Mouse (Mus musculus): Measurements from ENCODE around the gene P4hb. TPM values are rescaled to one million over a fixed set of nuclear protein-coding genes. Genes with fewer than 3 reads are reported as not detected.
"Not testable (repeated sequence)": the region's sequence is repeated elsewhere in the genome, so short reads cannot be mapped to it uniquely, and the experiment has no call there.

P4hb gene
- polyA plus RNA-seq, 1 experiment from 2014 or later: 519 TPM

GRCm38 (mm10) chr11:120575940-120576339 is 2.9 kb upstream of the P4hb start:
- no peak overlapping the region for H3K4me3 ChIP-seq
- peaks cover 51% of the 10 kb centered on the region for H3K4me1 ChIP-seq (replicated peaks)
- peaks cover 42% of the 10 kb centered on the region for H3K36me3 ChIP-seq

GRCm38 (mm10) chr11:120575046-120575445 is 2.0 kb upstream of the P4hb start:
- Histone ChIP-seq H3K27me3 (ENCODE audit: insufficient read depth, poor library complexity, severe bottlenecking) (no peaks in the 10 kb centered on the region), H3K36me3 (peaks cover 48% of the 10 kb centered on the region), H3K4me1 (replicated peaks) (peaks cover 50% of the 10 kb centered on the region), H3K9me3 (no peaks in the 10 kb centered on the region), H3K4me3 (0 out of 2 replicates have a peak overlapping the region, but pooled peaks have one; percentile 100), H3K27ac (no peak overlapping the region)
- DNase-seq (ENCODE audit: low spot score): no peak
- 84% methylated on average over 2 of the region's 2 CpGs for WGBS

More at GRCm38 (mm10) chr11:120575940-120576339, 2.9 kb upstream of the P4hb start:
- Histone ChIP-seq H3K27me3 (ENCODE audit: insufficient read depth, poor library complexity, severe bottlenecking) (no peaks in the 10 kb centered on the region), H3K27ac (no peak overlapping the region), H3K9me3 (no peaks in the 10 kb centered on the region)
- no peak for DNase-seq (ENCODE audit: low spot score)

GRCm38 (mm10) chr11:120574278-120574600 is 1.2 kb upstream of the P4hb start:
- peak overlapping the region; percentile 97 for H3K27ac ChIP-seq

GRCm38 (mm10) chr11:120573585-120574277 is 678 bp upstream of the P4hb start:
- peaks cover 48% of the 10 kb centered on the region for H3K36me3 ChIP-seq
- H3K4me1 ChIP-seq (replicated peaks): peaks cover 37% of the 10 kb centered on the region
- no peak for DNase-seq (ENCODE audit: low spot score)
- H3K4me3 ChIP-seq: peak overlapping the region; percentile 100
- H3K27me3 ChIP-seq (ENCODE audit: insufficient read depth, poor library complexity, severe bottlenecking): no peaks in the 10 kb centered on the region
- peak overlapping the region; percentile 97 for H3K27ac ChIP-seq
- no peaks in the 10 kb centered on the region for H3K9me3 ChIP-seq
- WGBS: under 1% methylated on average over 23 of the region's 23 CpGs

More at GRCm38 (mm10) chr11:120574278-120574600, 1.2 kb upstream of the P4hb start:
- no peak for DNase-seq (ENCODE audit: low spot score)
- Histone ChIP-seq H3K4me1 (replicated peaks) (peaks cover 42% of the 10 kb centered on the region), H3K27me3 (ENCODE audit: insufficient read depth, poor library complexity, severe bottlenecking) (no peaks in the 10 kb centered on the region), H3K4me3 (peak overlapping the region; percentile 100), H3K9me3 (no peaks in the 10 kb centered on the region), H3K36me3 (peaks cover 48% of the 10 kb centered on the region)
- WGBS: 50% methylated on average over 5 of the region's 5 CpGs

GRCm38 (mm10) chr11:120572417-120572751 is 669 bp downstream of the P4hb start:
- H3K36me3 ChIP-seq: peaks cover 48% of the 10 kb centered on the region
- H3K4me3 ChIP-seq: peak overlapping the region; percentile 100
- peak overlapping the region; percentile 97 for H3K27ac ChIP-seq
- H3K9me3 ChIP-seq: no peaks in the 10 kb centered on the region
- WGBS: under 1% methylated on average over 24 of the region's 24 CpGs
- no peaks in the 10 kb centered on the region for H3K27me3 ChIP-seq (ENCODE audit: insufficient read depth, poor library complexity, severe bottlenecking)
- no peak for DNase-seq (ENCODE audit: low spot score)
- peaks cover 29% of the 10 kb centered on the region for H3K4me1 ChIP-seq (replicated peaks)

- Histone ChIP-seq H3K36me3 (peaks cover 48% of the 10 kb centered on the region), H3K27ac (peak overlapping the region; percentile 97), H3K4me3 (peak overlapping the region; percentile 100), H3K9me3 (no peaks in the 10 kb centered on the region), H3K4me1 (replicated peaks) (peaks cover 29% of the 10 kb centered on the region), H3K27me3 (ENCODE audit: insufficient read depth, poor library complexity, severe bottlenecking) (no peaks in the 10 kb centered on the region)
- WGBS: 18% methylated on average over 11 of the region's 11 CpGs
- no peak for DNase-seq (ENCODE audit: low spot score)
Measured at GRCm38 (mm10) chr11:120571754-120572416, 1.2 kb downstream of the P4hb start.

- H3K27me3 ChIP-seq (ENCODE audit: insufficient read depth, poor library complexity, severe bottlenecking): no peaks in the 10 kb centered on the region
- DNase-seq (ENCODE audit: low spot score): no peak
- H3K27ac ChIP-seq: peak overlapping the region; percentile 97; the same call in 1 of the 2 replicates
- H3K4me3 ChIP-seq: peak overlapping the region; percentile 100
- H3K9me3 ChIP-seq: no peaks in the 10 kb centered on the region
- peaks cover 55% of the 10 kb centered on the region for H3K36me3 ChIP-seq
- WGBS: 84% methylated on average over 3 of the region's 3 CpGs
- H3K4me1 ChIP-seq (replicated peaks): peaks cover 29% of the 10 kb centered on the region
Measured at GRCm38 (mm10) chr11:120571122-120571521, 1.9 kb downstream of the P4hb start.

- Histone ChIP-seq H3K4me3 (no peak overlapping the region), H3K4me1 (replicated peaks) (peaks cover 17% of the 10 kb centered on the region), H3K9me3 (no peaks in the 10 kb centered on the region), H3K27ac (no peak overlapping the region), H3K36me3 (peaks cover 83% of the 10 kb centered on the region), H3K27me3 (ENCODE audit: insufficient read depth, poor library complexity, severe bottlenecking) (no peaks in the 10 kb centered on the region)
- WGBS: 93% methylated on average over 6 of the region's 6 CpGs
- DNase-seq (ENCODE audit: low spot score): no peak
Measured at GRCm38 (mm10) chr11:120568324-120568723, 4.7 kb downstream of the P4hb start.

GRCm38 (mm10) chr11:120565114-120565513 is 7.9 kb downstream of the P4hb start:
- Histone ChIP-seq H3K4me3 (no peak overlapping the region), H3K27me3 (ENCODE audit: insufficient read depth, poor library complexity, severe bottlenecking) (no peaks in the 10 kb centered on the region), H3K4me1 (replicated peaks) (no peaks in the 10 kb centered on the region), H3K27ac (no peak overlapping the region), H3K9me3 (no peaks in the 10 kb centered on the region), H3K36me3 (peaks cover 100% of the 10 kb centered on the region)
- no peak for DNase-seq (ENCODE audit: low spot score)
- WGBS: 87% methylated on average over 9 of the region's 9 CpGs

- 95% methylated on average over 13 of the region's 13 CpGs for WGBS
Measured at GRCm38 (mm10) chr11:120562949-120563348, 10.1 kb downstream of the P4hb start.

GRCm38 (mm10) chr11:120560952-120561728 is 11.9 kb downstream of the P4hb start:
- H3K4me1 ChIP-seq (replicated peaks): no peaks in the 10 kb centered on the region
- WGBS: 95% methylated on average over 13 of the region's 13 CpGs
- no peak overlapping the region for H3K4me3 ChIP-seq
- DNase-seq (ENCODE audit: low spot score): no peak
- H3K27me3 ChIP-seq (ENCODE audit: insufficient read depth, poor library complexity, severe bottlenecking): no peaks in the 10 kb centered on the region
- H3K36me3 ChIP-seq: peaks cover 78% of the 10 kb centered on the region
- no peak overlapping the region for H3K27ac ChIP-seq
- H3K9me3 ChIP-seq: peaks cover 8% of the 10 kb centered on the region; the same call in 1 of the 2 replicates

More at GRCm38 (mm10) chr11:120562949-120563348, 10.1 kb downstream of the P4hb start:
- H3K4me3 ChIP-seq: no peak overlapping the region
- H3K9me3 ChIP-seq: no peaks in the 10 kb centered on the region
- peaks cover 96% of the 10 kb centered on the region for H3K36me3 ChIP-seq
- H3K4me1 ChIP-seq (replicated peaks): no peaks in the 10 kb centered on the region
- DNase-seq (ENCODE audit: low spot score): no peak
- H3K27me3 ChIP-seq (ENCODE audit: insufficient read depth, poor library complexity, severe bottlenecking): no peaks in the 10 kb centered on the region
- H3K27ac ChIP-seq: no peak overlapping the region

GRCm38 (mm10) chr11:120558843-120559242 is 14.2 kb downstream of the P4hb start:
- H3K27ac ChIP-seq; DNase-seq (ENCODE audit: low spot score); H3K4me1 ChIP-seq (replicated peaks); H3K27me3 ChIP-seq (ENCODE audit: insufficient read depth, poor library complexity, severe bottlenecking); H3K9me3 ChIP-seq; H3K4me3 ChIP-seq: not testable (repeated sequence)
- peaks cover 55% of the 10 kb centered on the region for H3K36me3 ChIP-seq
- 88% methylated on average over 6 of the region's 6 CpGs for WGBS

GRCm38 (mm10) chr11:120555260-120555659 is 17.8 kb downstream of the P4hb start:
- Histone ChIP-seq H3K27me3 (ENCODE audit: insufficient read depth, poor library complexity, severe bottlenecking) (no peaks in the 10 kb centered on the region), H3K27ac (no peak overlapping the region), H3K4me1 (replicated peaks) (peaks cover 6% of the 10 kb centered on the region), H3K4me3 (no peak overlapping the region), H3K9me3 (peaks cover 8% of the 10 kb centered on the region; the same call in 1 of the 2 replicates), H3K36me3 (peaks cover 23% of the 10 kb centered on the region)
- DNase-seq (ENCODE audit: low spot score): no peak
- 91% methylated on average over 2 of the region's 2 CpGs for WGBS
